Mouse (Mus musculus): Measurements from ENCODE around the gene Maip1. TPM values are rescaled to one million over a fixed set of nuclear protein-coding genes. Genes with fewer than 3 reads are reported as not detected.
A peak's percentile ranks its signal among the peaks of the same experiment; 100 is the strongest.

The Maip1 gene
- total RNA-seq, 1 experiment: 12.4 TPM

DNA sequence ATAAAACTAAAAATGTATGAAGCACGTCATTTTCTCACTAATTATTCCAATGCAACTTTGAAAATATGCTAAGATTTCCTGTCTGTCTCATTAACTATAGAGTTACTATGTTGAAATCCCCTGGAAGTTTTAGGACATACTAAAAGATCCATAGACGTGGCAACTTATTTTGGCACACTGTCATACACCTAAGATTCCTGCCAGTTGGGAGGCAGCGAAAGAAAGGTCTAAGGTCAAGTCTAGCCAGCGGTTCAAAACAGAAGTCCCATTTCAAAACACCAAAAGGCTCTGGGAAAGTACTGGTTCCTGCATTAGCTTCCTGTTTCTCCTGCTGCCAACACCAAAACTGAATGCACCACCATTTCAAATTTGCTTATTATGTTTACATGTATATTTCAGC is 13.7 kb upstream of the Maip1 start:
- no peaks in the 10 kb centered on the region for H3K4me1 ChIP-seq (ENCODE audit: control insufficient read depth in 2 of 2, insufficient read depth in 2 of 2, low read length in 2 of 2, poor library complexity in 1 of 2)
- no peak for TF ChIP-seq HCFC1 (IDR thresholded peaks at IDR 0.05; ENCODE audit: borderline replicate concordance, insufficient read depth, low read length)
- no peak for TF ChIP-seq CHD2 (IDR thresholded peaks at IDR 0.05; ENCODE audit: low read depth, low read length)
- no peak for TF ChIP-seq ZC3H11A (IDR thresholded peaks at IDR 0.05; ENCODE audit: borderline replicate concordance, low read depth, low read length)
- no peak for TF ChIP-seq ZNF384 (IDR thresholded peaks at IDR 0.05; ENCODE audit: low read depth, low read length)
- no peak for TF ChIP-seq MAFK (IDR thresholded peaks at IDR 0.05; ENCODE audit: insufficient read depth, low read depth, low read length)
- H3K4me3 ChIP-seq (ENCODE audit: insufficient read depth in 1 of 2, low read depth in 1 of 2, low read length in 2 of 2, poor library complexity in 1 of 2, severe bottlenecking in 1 of 2): no peak overlapping the region
- in situ Hi-C loops (cut with MboI; ENCODE audit: low sequenced_read_pairs in 2 of 2, unreplicated experiment in 2 of 2): no loop called here
- DNase-seq (ENCODE audit: low read depth, low spot score): no peak
- no peaks in the 10 kb centered on the region for H3K9me3 ChIP-seq (ENCODE audit: control insufficient read depth, insufficient read depth, low read depth, low read length)
- no peak overlapping the region for H3K9ac ChIP-seq (ENCODE audit: insufficient read depth, low read depth, low read length, poor library complexity, severe bottlenecking)
- H3K27ac ChIP-seq (ENCODE audit: insufficient read depth, low read depth, low read length, poor library complexity, severe bottlenecking): no peak overlapping the region
- H3K36me3 ChIP-seq (ENCODE audit: control insufficient read depth, insufficient read depth, low read length, poor library complexity, severe bottlenecking): peaks cover 2% of the 10 kb centered on the region; the same call in 1 of the 2 replicates

DNA sequence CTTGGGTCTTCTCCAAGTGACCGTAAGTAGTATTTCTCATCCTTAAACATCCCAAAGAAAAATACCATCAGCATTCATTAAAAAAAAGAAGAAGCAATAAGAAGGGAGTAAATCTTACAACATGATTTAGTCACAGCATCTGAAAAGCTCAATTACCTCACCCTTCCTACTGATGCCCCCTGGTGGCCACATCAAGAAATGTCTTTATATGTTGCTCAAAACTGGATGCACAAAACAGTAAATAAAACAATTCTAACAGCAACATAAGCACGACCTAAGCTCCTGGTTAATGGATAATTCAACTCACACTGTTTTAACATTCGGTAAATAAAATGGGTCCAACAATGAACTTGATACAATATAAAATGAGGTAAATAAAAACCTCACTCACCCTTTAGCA is 12.1 kb upstream of the Maip1 start:
- H3K9me3 ChIP-seq (ENCODE audit: control insufficient read depth, insufficient read depth, low read depth, low read length): no peaks in the 10 kb centered on the region
- TF ChIP-seq ZC3H11A (IDR thresholded peaks at IDR 0.05; ENCODE audit: borderline replicate concordance, low read depth, low read length) (0 out of 2 replicates have a peak, but pooled peaks have one; percentile 29), MAFK (IDR thresholded peaks at IDR 0.05; ENCODE audit: insufficient read depth, low read depth, low read length) (no peak)
- no peak overlapping the region for H3K9ac ChIP-seq (ENCODE audit: insufficient read depth, low read depth, low read length, poor library complexity, severe bottlenecking)
- H3K36me3 ChIP-seq (ENCODE audit: control insufficient read depth, insufficient read depth, low read length, poor library complexity, severe bottlenecking): peaks cover 2% of the 10 kb centered on the region; the same call in 1 of the 2 replicates
- no peak overlapping the region for H3K27ac ChIP-seq (ENCODE audit: insufficient read depth, low read depth, low read length, poor library complexity, severe bottlenecking)
- in situ Hi-C loops (cut with MboI; ENCODE audit: low sequenced_read_pairs in 2 of 2, unreplicated experiment in 2 of 2): no loop called here
- peak; percentile 50 for DNase-seq (ENCODE audit: low read depth, low spot score)
- no peak overlapping the region for H3K4me3 ChIP-seq (ENCODE audit: insufficient read depth in 1 of 2, low read depth in 1 of 2, low read length in 2 of 2, poor library complexity in 1 of 2, severe bottlenecking in 1 of 2)
- no peaks in the 10 kb centered on the region for H3K4me1 ChIP-seq (ENCODE audit: control insufficient read depth in 2 of 2, insufficient read depth in 2 of 2, low read length in 2 of 2, poor library complexity in 1 of 2)

DNA sequence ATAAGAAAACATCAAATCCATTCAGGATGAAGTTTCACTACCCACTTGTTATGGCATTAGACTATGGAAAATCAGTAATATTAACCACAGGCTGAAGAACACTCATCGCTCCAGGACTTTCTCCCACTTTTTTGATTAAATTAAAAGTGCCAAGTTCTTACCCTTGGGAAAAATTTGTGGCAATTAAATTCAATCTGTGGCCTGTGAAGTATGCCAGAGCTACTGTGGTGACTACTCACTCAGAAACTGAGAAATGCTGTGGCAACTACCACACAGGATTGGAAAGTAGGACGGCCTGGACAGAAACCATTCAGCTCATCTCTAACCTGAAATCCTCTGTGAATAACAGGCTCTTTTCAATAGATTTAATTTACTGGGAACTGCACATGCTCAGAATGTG is 5.8 kb upstream of the Maip1 start:
- TF ChIP-seq ZNF384 (IDR thresholded peaks at IDR 0.05; ENCODE audit: low read depth, low read length) (no peak), ZC3H11A (IDR thresholded peaks at IDR 0.05; ENCODE audit: borderline replicate concordance, low read depth, low read length) (no peak), HCFC1 (IDR thresholded peaks at IDR 0.05; ENCODE audit: borderline replicate concordance, insufficient read depth, low read length) (no peak), CHD2 (IDR thresholded peaks at IDR 0.05; ENCODE audit: low read depth, low read length) (no peak), MAFK (IDR thresholded peaks at IDR 0.05; ENCODE audit: insufficient read depth, low read depth, low read length) (no peak)
- Histone ChIP-seq H3K36me3 (ENCODE audit: control insufficient read depth, insufficient read depth, low read length, poor library complexity, severe bottlenecking) (no peaks in the 10 kb centered on the region; the same call in 1 of the 2 replicates), H3K9me3 (ENCODE audit: control insufficient read depth, insufficient read depth, low read depth, low read length) (no peaks in the 10 kb centered on the region), H3K9ac (ENCODE audit: insufficient read depth, low read depth, low read length, poor library complexity, severe bottlenecking) (no peak overlapping the region), H3K4me1 (ENCODE audit: control insufficient read depth in 2 of 2, insufficient read depth in 2 of 2, low read length in 2 of 2, poor library complexity in 1 of 2) (no peaks in the 10 kb centered on the region), H3K4me3 (ENCODE audit: insufficient read depth in 1 of 2, low read depth in 1 of 2, low read length in 2 of 2, poor library complexity in 1 of 2, severe bottlenecking in 1 of 2) (no peak overlapping the region), H3K27ac (ENCODE audit: insufficient read depth, low read depth, low read length, poor library complexity, severe bottlenecking) (no peak overlapping the region)
- in situ Hi-C loops (cut with MboI; ENCODE audit: low sequenced_read_pairs in 2 of 2, unreplicated experiment in 2 of 2): loop anchor here in 1 of 2 experiments (25.0 kb wide), 1 partner anchor 887 kb away; the partner anchor contains the start of gene Aox2
- no peak for DNase-seq (ENCODE audit: low read depth, low spot score)

DNA sequence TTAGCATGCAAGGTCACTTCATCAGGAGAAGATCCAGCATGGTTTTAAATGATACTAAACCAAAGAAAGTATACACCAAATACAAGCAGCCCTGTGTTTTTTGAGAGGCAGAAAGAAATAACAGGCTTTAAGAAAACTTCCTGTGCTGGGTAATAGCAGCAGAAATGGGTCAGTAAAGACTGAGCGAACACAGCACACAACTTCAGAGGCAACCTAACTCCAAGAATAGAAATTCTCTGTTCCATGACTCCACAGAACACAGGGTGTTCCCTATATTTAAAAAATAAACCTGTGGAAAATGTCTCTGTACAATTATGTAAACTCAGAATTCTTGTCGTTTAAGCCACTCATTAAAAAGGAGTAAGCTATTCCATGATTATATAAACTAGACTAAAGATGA is 5.3 kb upstream of the Maip1 start:
- no peaks in the 10 kb centered on the region; the same call in 1 of the 2 replicates for H3K36me3 ChIP-seq (ENCODE audit: control insufficient read depth, insufficient read depth, low read length, poor library complexity, severe bottlenecking)
- no peak overlapping the region for H3K4me3 ChIP-seq (ENCODE audit: insufficient read depth in 1 of 2, low read depth in 1 of 2, low read length in 2 of 2, poor library complexity in 1 of 2, severe bottlenecking in 1 of 2)
- H3K9me3 ChIP-seq (ENCODE audit: control insufficient read depth, insufficient read depth, low read depth, low read length): no peaks in the 10 kb centered on the region
- no peak for TF ChIP-seq ZNF384 (IDR thresholded peaks at IDR 0.05; ENCODE audit: low read depth, low read length)
- TF ChIP-seq HCFC1 (IDR thresholded peaks at IDR 0.05; ENCODE audit: borderline replicate concordance, insufficient read depth, low read length): no peak
- TF ChIP-seq ZC3H11A (IDR thresholded peaks at IDR 0.05; ENCODE audit: borderline replicate concordance, low read depth, low read length): no peak
- TF ChIP-seq CHD2 (IDR thresholded peaks at IDR 0.05; ENCODE audit: low read depth, low read length): no peak
- no peak for TF ChIP-seq MAFK (IDR thresholded peaks at IDR 0.05; ENCODE audit: insufficient read depth, low read depth, low read length)
- no peak overlapping the region for H3K9ac ChIP-seq (ENCODE audit: insufficient read depth, low read depth, low read length, poor library complexity, severe bottlenecking)
- no peak for DNase-seq (ENCODE audit: low read depth, low spot score)
- no peak overlapping the region for H3K27ac ChIP-seq (ENCODE audit: insufficient read depth, low read depth, low read length, poor library complexity, severe bottlenecking)
- no peaks in the 10 kb centered on the region for H3K4me1 ChIP-seq (ENCODE audit: control insufficient read depth in 2 of 2, insufficient read depth in 2 of 2, low read length in 2 of 2, poor library complexity in 1 of 2)
- in situ Hi-C loops (cut with MboI; ENCODE audit: low sequenced_read_pairs in 2 of 2, unreplicated experiment in 2 of 2): loop anchor here in 1 of 2 experiments (25.0 kb wide), 1 partner anchor 886 kb away; the partner anchor contains the start of gene Aox2

DNA sequence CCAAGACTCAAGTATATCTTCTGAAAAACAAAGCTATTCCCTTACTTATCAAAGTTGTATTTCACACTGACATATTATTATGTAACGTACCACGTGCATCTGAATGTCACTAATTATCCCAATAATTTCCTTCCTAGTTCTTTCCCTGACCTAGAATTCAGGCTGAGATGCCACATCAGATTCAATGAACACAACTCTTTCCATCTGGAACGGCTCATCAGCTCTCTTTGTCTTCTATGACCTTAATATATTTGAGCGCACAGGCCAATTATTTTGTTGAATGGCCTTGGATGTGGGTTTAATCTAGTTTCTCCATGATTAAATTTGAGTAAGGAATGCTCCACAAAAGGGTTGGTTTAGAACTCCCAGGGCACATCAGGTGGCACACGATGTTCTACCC is 4.0 kb upstream of the Maip1 start:
- no peak overlapping the region for H3K27ac ChIP-seq (ENCODE audit: insufficient read depth, low read depth, low read length, poor library complexity, severe bottlenecking)
- H3K4me3 ChIP-seq (ENCODE audit: insufficient read depth in 1 of 2, low read depth in 1 of 2, low read length in 2 of 2, poor library complexity in 1 of 2, severe bottlenecking in 1 of 2): no peak overlapping the region
- TF ChIP-seq HCFC1 (IDR thresholded peaks at IDR 0.05; ENCODE audit: borderline replicate concordance, insufficient read depth, low read length): no peak
- no peak for TF ChIP-seq CHD2 (IDR thresholded peaks at IDR 0.05; ENCODE audit: low read depth, low read length)
- TF ChIP-seq ZNF384 (IDR thresholded peaks at IDR 0.05; ENCODE audit: low read depth, low read length): no peak
- TF ChIP-seq MAFK (IDR thresholded peaks at IDR 0.05; ENCODE audit: insufficient read depth, low read depth, low read length): no peak
- TF ChIP-seq ZC3H11A (IDR thresholded peaks at IDR 0.05; ENCODE audit: borderline replicate concordance, low read depth, low read length): no peak
- H3K9ac ChIP-seq (ENCODE audit: insufficient read depth, low read depth, low read length, poor library complexity, severe bottlenecking): no peak overlapping the region
- in situ Hi-C loops (cut with MboI; ENCODE audit: low sequenced_read_pairs in 2 of 2, unreplicated experiment in 2 of 2): loop anchor here in 1 of 2 experiments (25.0 kb wide), 1 partner anchor 885 kb away; the partner anchor contains the start of gene Aox2
- no peak for DNase-seq (ENCODE audit: low read depth, low spot score)
- no peaks in the 10 kb centered on the region for H3K36me3 ChIP-seq (ENCODE audit: control insufficient read depth, insufficient read depth, low read length, poor library complexity, severe bottlenecking)
- H3K9me3 ChIP-seq (ENCODE audit: control insufficient read depth, insufficient read depth, low read depth, low read length): no peaks in the 10 kb centered on the region
- no peaks in the 10 kb centered on the region for H3K4me1 ChIP-seq (ENCODE audit: control insufficient read depth in 2 of 2, insufficient read depth in 2 of 2, low read length in 2 of 2, poor library complexity in 1 of 2)

Data from ES-E14 (cell line).